13 mouse cellular contexts compared by ENCODE assay signal in genomic region chr7:122186043-122186442, GRCm38 (mm10). TPM values are rescaled to one million over a fixed set of nuclear protein-coding genes. Genes with fewer than 3 reads are reported as not detected.
DNase-seq lines count a peak whose midpoint lies in the region; ATAC-seq lines count a peak whose summit lies in the region.
"Had no signal": no experiment of that assay in that cellular context is flagged by ENCODE, and none has a peak within 500 bp of the region (broad histone marks: within the 10 kb centered on the region; RNA-seq: fewer than 3 reads in every experiment).

TSS of gene Ern2 (minus strand) at chr7:122186207.

- no peak within 1 kb of the TSS for H3K27ac ChIP-seq in lung, embryonic 15.5 days
- H3K27ac ChIP-seq in forebrain, embryonic 15.5 days (replicated peaks) = no peak within 1 kb of the TSS
- no peak within 1 kb of the TSS for H3K27ac ChIP-seq in limb, embryonic 10.5 days
- peak within 1 kb of the TSS; percentile 40; the same call in 1 of the 2 replicates for H3K27ac ChIP-seq in stomach, embryonic 15.5 days

- WGBS in lung, embryonic 15.5 days = 14% methylated on average over 17 of the region's 17 CpGs
- WGBS in forebrain, embryonic 15.5 days = 17% methylated on average over 12 of the region's 17 CpGs
- WGBS in limb, embryonic 10.5 days = 16% methylated on average over 16 of the region's 17 CpGs
- 20% methylated on average over 16 of the region's 17 CpGs for WGBS in stomach, embryonic 15.5 days

- DNase-seq in lung, postnatal 36 days = no peak
- no peak for DNase-seq in limb, embryonic 10.5 days (ENCODE audit: low spot score)
- no peak for DNase-seq in adrenal gland, postnatal 10 days
- DNase-seq in MN1 (ENCODE audit: low spot score) = no peak
- DNase-seq: kidney, postnatal 10 days; lung, postnatal 14 days; thymus, adult 18-20 months had no signal

- 0 out of 2 replicates have a peak within 1 kb of the TSS, but pooled peaks have one; percentile 8 for H3K4me2 ChIP-seq in lung, embryonic 15.5 days
- H3K4me2 ChIP-seq in forebrain, embryonic 15.5 days (replicated peaks) = peak within 1 kb of the TSS; percentile 15; the same call in 1 of the 2 replicates
- peak within 1 kb of the TSS; percentile 27; the same call in 1 of the 2 replicates for H3K4me2 ChIP-seq in stomach, embryonic 15.5 days

- no peaks in the 10 kb centered on the region; the same call in 1 of the 2 replicates for H3K4me1 ChIP-seq in lung, embryonic 15.5 days
- H3K4me1 ChIP-seq in forebrain, embryonic 15.5 days = no peaks in the 10 kb centered on the region
- peaks cover 5% of the 10 kb centered on the region for H3K4me1 ChIP-seq in limb, embryonic 10.5 days
- peaks cover 4% of the 10 kb centered on the region; the same call in 1 of the 2 replicates for H3K4me1 ChIP-seq in stomach, embryonic 15.5 days

- no peaks in the 10 kb centered on the region for H3K27me3 ChIP-seq in lung, embryonic 15.5 days
- no peaks in the 10 kb centered on the region for H3K27me3 ChIP-seq in forebrain, embryonic 15.5 days
- no peaks in the 10 kb centered on the region for H3K27me3 ChIP-seq in limb, embryonic 10.5 days (ENCODE audit: low read depth, poor library complexity, severe bottlenecking)
- H3K27me3 ChIP-seq in stomach, embryonic 15.5 days (replicated peaks) = no peaks in the 10 kb centered on the region

- H3K9ac ChIP-seq in lung, embryonic 15.5 days = no peak within 1 kb of the TSS
- H3K9ac ChIP-seq in forebrain, embryonic 15.5 days (replicated peaks) = no peak within 1 kb of the TSS; the same call in 1 of the 2 replicates
- no peak within 1 kb of the TSS for H3K9ac ChIP-seq in stomach, embryonic 15.5 days

- ATAC-seq in lung, embryonic 15.5 days (ENCODE audit: borderline replicate concordance, extremely low read depth, low FRiP score, low TSS enrichment) = no peak
- no peak for ATAC-seq in forebrain, embryonic 15.5 days (replicated peaks)
- ATAC-seq in stomach, embryonic 15.5 days (ENCODE audit: insufficient read depth, low FRiP score, low read depth) = peak; percentile 27; the same call in 1 of the 2 replicates

- H3K36me3 ChIP-seq in lung, embryonic 15.5 days = no peaks in the 10 kb centered on the region
- no peaks in the 10 kb centered on the region for H3K36me3 ChIP-seq in forebrain, embryonic 15.5 days
- no peaks in the 10 kb centered on the region for H3K36me3 ChIP-seq in limb, embryonic 10.5 days
- no peaks in the 10 kb centered on the region for H3K36me3 ChIP-seq in stomach, embryonic 15.5 days

- H3K4me3 ChIP-seq in lung, embryonic 15.5 days = no peak within 1 kb of the TSS
- H3K4me3 ChIP-seq in forebrain, embryonic 15.5 days = no peak within 1 kb of the TSS
- H3K4me3 ChIP-seq in limb, embryonic 10.5 days = 0 out of 2 replicates have a peak within 1 kb of the TSS, but pooled peaks have one; percentile 4
- peak within 1 kb of the TSS; percentile 28 for H3K4me3 ChIP-seq in stomach, embryonic 15.5 days (replicated peaks)

- no peaks in the 10 kb centered on the region for H3K9me3 ChIP-seq in lung, embryonic 15.5 days
- H3K9me3 ChIP-seq in forebrain, embryonic 15.5 days = no peaks in the 10 kb centered on the region
- H3K9me3 ChIP-seq in limb, embryonic 10.5 days (replicated peaks) = no peaks in the 10 kb centered on the region
- no peaks in the 10 kb centered on the region for H3K9me3 ChIP-seq in stomach, embryonic 15.5 days

RNA-seq across cellular contexts. Expression of gene Ern2, which starts in this region (rescaled TPM):
- 0.09 and 0.27 TPM in 2 replicates for polyA plus RNA-seq in lung, embryonic 15.5 days (2015; fragmentation: Nextera tagmentation; extraction: Ambion mirVana)
- 0.47 and 0.97 TPM in 2 replicates for polyA plus RNA-seq in forebrain, embryonic 15.5 days (2015; fragmentation: Nextera tagmentation; extraction: Ambion mirVana)
- not detected in 2 replicates for polyA plus RNA-seq in limb, embryonic 10.5 days (2016; fragmentation: Nextera tagmentation; extraction: Ambion mirVana)
- 14.5 and 18.0 TPM in 2 replicates for polyA plus RNA-seq in stomach, embryonic 15.5 days (2015; fragmentation: Nextera tagmentation; extraction: Ambion mirVana)
- under 1 TPM in 1 of 2 experiments, not detected in 1; 0.09 TPM for total RNA-seq in adrenal gland, postnatal 10 days (2021)
- total RNA-seq: ES-E14 had no signal
- polyA plus RNA-seq: heart, embryonic 14.5 days; limb, embryonic 11.5 days had no signal

Comparison
In these comparisons a context has a peak if more than half of its experiments do, and no peak if none do; other contexts are left out.
1. H3K4me3 ChIP-seq: peak in limb, embryonic 10.5 days (single experiment) and stomach, embryonic 15.5 days (single experiment); none in lung, embryonic 15.5 days (single experiment) and forebrain, embryonic 15.5 days (single experiment).
2. Peak in every context shown above with its lines, with median percentiles within 50 percentile points of each other: H3K4me2 ChIP-seq.